Mouse (Mus musculus) bone marrow macrophage, adult 2 months (primary cell): ENCODE data around the gene Kcne3.

Source experiments
- CTCF ChIP-seq: IDR thresholded peaks from 2 replicates; pipeline ENCODE4 v1.5.1; 2012; ENCODE audit warnings: low read depth, mild to moderate bottlenecking, low read length, moderate library complexity
- POLR2A ChIP-seq: IDR thresholded peaks from 2 replicates; pipeline ENCODE4 v1.6.1; 2012; ENCODE audit warnings: mild to moderate bottlenecking, low read depth, low read length, borderline replicate concordance

- TF ChIP-seq CTCF (no peak), POLR2A (no peak)
Measured at GRCm38 (mm10) chr7:100227158-100227875, 51.0 kb downstream of the Kcne3 start, which contains the start of gene Pgm2l1.
